Mouse (Mus musculus): ENCODE data around the gene Oaz3. TPM values are rescaled to one million over a fixed set of nuclear protein-coding genes. Genes with fewer than 3 reads are reported as not detected.

Oaz3 gene
- polyA plus RNA-seq, 1 experiment from 2014 or later, result 0.25 TPM

DNA sequence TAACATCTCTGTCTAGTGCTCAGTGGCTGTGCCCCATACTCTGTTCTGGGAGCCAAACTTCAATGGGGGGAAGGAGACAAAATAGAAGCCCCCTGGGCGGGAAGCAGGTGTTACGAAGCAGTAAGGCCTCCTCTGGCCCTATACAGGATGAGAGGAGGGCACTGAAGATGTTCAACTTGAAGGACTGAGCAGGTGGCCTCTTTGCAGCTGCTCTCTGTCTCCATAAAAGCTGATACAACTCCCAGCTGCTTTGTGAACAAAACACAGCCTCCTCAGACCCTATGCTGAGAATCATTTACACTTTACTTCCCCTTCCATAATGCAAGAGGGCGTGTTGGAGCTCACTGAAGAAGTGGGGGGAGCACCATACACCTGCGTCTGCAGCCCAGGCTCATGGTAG, 57.0 kb downstream of the Oaz3 start:
- TF ChIP-seq EP300 (IDR thresholded peaks at IDR 0.05), result no peak
- no peak for TF ChIP-seq CTCF (IDR thresholded peaks at IDR 0.05)
- 50% methylated on average over 4 of the region's 4 CpGs for WGBS
- DNase-seq (ENCODE audit: low spot score), result no peak
- H3K36me3 ChIP-seq (ENCODE audit: insufficient read depth, low read length), result no peaks in the 10 kb centered on the region
- H3K27me3 ChIP-seq (replicated peaks; ENCODE audit: insufficient read depth, low read length), result no peaks in the 10 kb centered on the region
- no peak overlapping the region for H3K4me3 ChIP-seq (ENCODE audit: low read depth, low read length)
- H3K4me1 ChIP-seq (ENCODE audit: insufficient read depth, low read depth, low read length), result no peaks in the 10 kb centered on the region
- no peak overlapping the region for H3K27ac ChIP-seq (ENCODE audit: low read length)
- ATAC-seq, result no peak
- no peak overlapping the region for H3K4me2 ChIP-seq (replicated peaks; ENCODE audit: low read depth, low read length)
- H3K9ac ChIP-seq (replicated peaks; ENCODE audit: low read depth), result no peak overlapping the region
- no peaks in the 10 kb centered on the region for H3K9me3 ChIP-seq (ENCODE audit: low read length)

DNA sequence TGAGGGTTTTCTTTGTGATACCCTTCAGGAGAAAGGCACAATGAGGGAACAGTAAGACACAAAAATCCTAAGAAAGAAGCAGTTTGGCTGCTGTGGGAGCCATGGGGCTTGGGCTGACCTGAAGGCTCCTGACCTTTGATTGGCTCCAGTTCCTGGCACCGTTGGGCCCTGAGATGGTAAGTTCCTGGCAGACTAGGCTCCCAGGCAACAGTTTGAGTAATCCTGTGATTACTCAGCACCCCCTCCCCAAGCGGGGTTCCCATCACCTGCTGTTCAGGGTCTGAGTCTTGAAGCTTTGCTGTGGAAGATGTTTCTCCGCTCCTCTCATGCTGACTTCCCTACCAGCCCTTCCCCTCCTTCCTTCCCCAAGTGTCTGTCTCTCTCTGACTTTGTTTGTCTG, 60.2 kb downstream of the Oaz3 start:
- TF ChIP-seq CTCF (IDR thresholded peaks at IDR 0.05), result no peak
- no peak for TF ChIP-seq EP300 (IDR thresholded peaks at IDR 0.05)
- no peaks in the 10 kb centered on the region for H3K9me3 ChIP-seq (ENCODE audit: low read length)
- DNase-seq (ENCODE audit: low spot score) (no peak), ATAC-seq (no peak)
- H3K4me2 ChIP-seq (replicated peaks; ENCODE audit: low read depth, low read length), result no peak overlapping the region
- H3K4me3 ChIP-seq (ENCODE audit: low read depth, low read length), result no peak overlapping the region
- H3K27ac ChIP-seq (ENCODE audit: low read length), result no peak overlapping the region
- H3K27me3 ChIP-seq (replicated peaks; ENCODE audit: insufficient read depth, low read length), result no peaks in the 10 kb centered on the region
- H3K36me3 ChIP-seq (ENCODE audit: insufficient read depth, low read length), result no peaks in the 10 kb centered on the region
- no peaks in the 10 kb centered on the region for H3K4me1 ChIP-seq (ENCODE audit: insufficient read depth, low read depth, low read length)
- H3K9ac ChIP-seq (replicated peaks; ENCODE audit: low read depth), result no peak overlapping the region
- 49% methylated on average over 3 of the region's 3 CpGs for WGBS

Other genes with a start within 250 kb of the Oaz3 start
- gene Gm5286, start 247.2 kb downstream of the Oaz3 start, polyA plus RNA-seq (2015; fragmentation: Nextera tagmentation; extraction: Ambion mirVana), result not detected in 2 replicates
- gene Gm4778, start 179.9 kb downstream of the Oaz3 start, polyA plus RNA-seq (2015; fragmentation: Nextera tagmentation; extraction: Ambion mirVana), result not detected in 2 replicates
- gene Them4, start 133.8 kb downstream of the Oaz3 start, polyA plus RNA-seq (2015; fragmentation: Nextera tagmentation; extraction: Ambion mirVana), result 7.6 and 7.7 TPM in 2 replicates
- gene Them5, start 101.8 kb downstream of the Oaz3 start, polyA plus RNA-seq (2015; fragmentation: Nextera tagmentation; extraction: Ambion mirVana), result 2.9 and 3.2 TPM in 2 replicates
- 0.29 and 0.76 TPM in 2 replicates for gene C2cd4d, start 81.5 kb downstream of the Oaz3 start, polyA plus RNA-seq (2015; fragmentation: Nextera tagmentation; extraction: Ambion mirVana)
- gene Rorc, start 71.1 kb downstream of the Oaz3 start, polyA plus RNA-seq (2015; fragmentation: Nextera tagmentation; extraction: Ambion mirVana), result 5.6 and 7.4 TPM in 2 replicates
- gene Lingo4, start 45.4 kb downstream of the Oaz3 start, polyA plus RNA-seq (2015; fragmentation: Nextera tagmentation; extraction: Ambion mirVana), result 0.26 and 0.42 TPM in 2 replicates
- 2.1 and 4.7 TPM in 2 replicates for gene Tdrkh, start 30.6 kb downstream of the Oaz3 start, polyA plus RNA-seq (2015; fragmentation: Nextera tagmentation; extraction: Ambion mirVana)
- 39.2 and 39.7 TPM in 2 replicates for gene Mrpl9, start 597 bp downstream of the Oaz3 start, polyA plus RNA-seq (2015; fragmentation: Nextera tagmentation; extraction: Ambion mirVana)
- gene Celf3, start 34.4 kb upstream of the Oaz3 start, polyA plus RNA-seq (2015; fragmentation: Nextera tagmentation; extraction: Ambion mirVana), result 0.80 and 1.2 TPM in 2 replicates
- 28.7 and 32.9 TPM in 2 replicates for gene Riiad1, start 36.4 kb upstream of the Oaz3 start, polyA plus RNA-seq (2015; fragmentation: Nextera tagmentation; extraction: Ambion mirVana)
- gene Snx27, start 138.8 kb upstream of the Oaz3 start, polyA plus RNA-seq (2015; fragmentation: Nextera tagmentation; extraction: Ambion mirVana), result 21.5 and 28.3 TPM in 2 replicates
- gene Gm10972, start 199.2 kb upstream of the Oaz3 start, polyA plus RNA-seq (2015; fragmentation: Nextera tagmentation; extraction: Ambion mirVana), result not detected in 2 replicates
- 16.9 and 19.5 TPM in 2 replicates for gene Tuft1, start 215.0 kb upstream of the Oaz3 start, polyA plus RNA-seq (2015; fragmentation: Nextera tagmentation; extraction: Ambion mirVana)
- 7.8 and 8.5 TPM in 2 replicates for gene Selenbp2, start 249.6 kb upstream of the Oaz3 start, polyA plus RNA-seq (2015; fragmentation: Nextera tagmentation; extraction: Ambion mirVana)